Mouse (Mus musculus): ENCODE results near the gene Pfkfb3.

- TF ChIP-seq CTCF (conservative IDR thresholded peaks at IDR 0.05; ENCODE audit: low read length) (no peak), POU5F1 (IDR thresholded peaks at IDR 0.05; ENCODE audit: borderline replicate concordance, low read length) (no peak)
Observed at GRCm38 (mm10) chr2:11502255-11502765, 51.6 kb downstream of the Pfkfb3 start.
